ENCODE assay signal across 23 mouse cellular contexts in the genomic region with DNA sequence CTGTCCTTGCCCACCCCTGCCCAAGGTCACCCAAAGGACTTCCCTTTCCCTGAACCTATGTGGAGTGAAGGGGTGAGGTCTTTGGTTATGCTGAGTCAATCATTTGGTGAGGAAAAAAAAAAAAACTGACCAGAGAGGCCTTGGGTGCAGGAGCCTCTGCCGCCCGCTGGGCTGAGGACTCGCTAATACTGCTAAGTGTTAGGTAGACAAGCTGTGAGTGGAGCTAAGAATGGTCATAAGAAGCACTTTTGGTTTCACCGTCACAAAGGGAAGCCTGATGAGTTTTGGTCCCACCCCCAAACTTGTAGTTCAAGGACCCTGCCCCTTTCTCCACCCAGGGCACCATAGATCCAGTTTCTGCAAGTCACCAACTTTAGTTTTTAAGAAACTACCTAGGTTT. TPM values are rescaled to one million over a fixed set of nuclear protein-coding genes. Genes with fewer than 3 reads are reported as not detected.
DNase-seq lines count a peak whose midpoint lies in the region; ATAC-seq and TF ChIP-seq lines count a peak whose summit lies in the region.
"Had no signal": no experiment of that assay in that cellular context is flagged by ENCODE, and none has a peak within 500 bp of the region (broad histone marks: within the 10 kb centered on the region; RNA-seq: fewer than 3 reads in every experiment).

No protein-coding gene starts in this region.

- no peak overlapping the region for H3K4me2 ChIP-seq in heart, embryonic 12.5 days
- H3K4me2 ChIP-seq in heart, embryonic 16.5 days (ENCODE audit: low read depth, low read length) = no peak overlapping the region
- no peak overlapping the region for H3K4me2 ChIP-seq in CH12.LX (ENCODE audit: insufficient read depth, low read depth, poor library complexity, severe bottlenecking)
- H3K4me2 ChIP-seq: embryonic facial prominence, embryonic 15.5 days; hindbrain, embryonic 12.5 days had no signal

- H3K9me3 ChIP-seq in heart, embryonic 12.5 days (replicated peaks) = no peaks in the 10 kb centered on the region
- H3K9me3 ChIP-seq in heart, embryonic 16.5 days (replicated peaks; ENCODE audit: control insufficient read depth, low read length) = no peaks in the 10 kb centered on the region
- no peaks in the 10 kb centered on the region for H3K9me3 ChIP-seq in CH12.LX (replicated peaks; ENCODE audit: low read length)
- H3K9me3 ChIP-seq: embryonic facial prominence, embryonic 15.5 days; forebrain, embryonic 10.5 days; hindbrain, embryonic 12.5 days had no signal

- in situ Hi-C loops in CH12.LX (cut with MboI; ENCODE audit: low pct_ligation_motif_present, low pct_unique_long_range_greater_than_20kb, low sequenced_read_pairs) = no loop called here

- no peak overlapping the region for H3K9ac ChIP-seq in heart, embryonic 12.5 days
- no peak overlapping the region for H3K9ac ChIP-seq in heart, embryonic 16.5 days (ENCODE audit: low read length)
- H3K9ac ChIP-seq in CH12.LX (ENCODE audit: insufficient read depth, low read depth) = no peak overlapping the region
- H3K9ac ChIP-seq: embryonic facial prominence, embryonic 15.5 days; hindbrain, embryonic 12.5 days had no signal

- 45% methylated on average over 4 of the region's 4 CpGs for WGBS in heart, embryonic 12.5 days
- 73% methylated on average over 4 of the region's 4 CpGs for WGBS in heart, embryonic 16.5 days

- no peak for ATAC-seq in heart, embryonic 12.5 days (ENCODE audit: insufficient number of reproducible peaks, low FRiP score)
- no peak for ATAC-seq in heart, embryonic 16.5 days (replicated peaks; ENCODE audit: extremely low read depth, insufficient read depth, low FRiP score)
- ATAC-seq: forebrain, embryonic 14.5 days; hindbrain, embryonic 16.5 days had no signal

- TF ChIP-seq RAD21 in CH12.LX (IDR thresholded peaks at IDR 0.05; ENCODE audit: low read depth, low read length) = no peak

- H3K27me3 ChIP-seq in heart, embryonic 12.5 days (replicated peaks) = no peaks in the 10 kb centered on the region
- no peaks in the 10 kb centered on the region for H3K27me3 ChIP-seq in heart, embryonic 16.5 days (ENCODE audit: control insufficient read depth, insufficient read depth, low read length)
- H3K27me3 ChIP-seq in CH12.LX (replicated peaks) = no peaks in the 10 kb centered on the region
- H3K27me3 ChIP-seq: embryonic facial prominence, embryonic 15.5 days; hindbrain, embryonic 12.5 days had no signal

- dilution Hi-C loops in CH12.LX (cut with MboI; ENCODE audit: extremely low pct_ligation_motif_present, extremely low pct_unique_long_range_greater_than_20kb, low sequenced_read_pairs) = no loop called here

- H3K27ac ChIP-seq in heart, embryonic 12.5 days (ENCODE audit: poor library complexity, severe bottlenecking) = peak overlapping the region; percentile 55; the same call in 1 of the 2 replicates
- H3K27ac ChIP-seq in heart, embryonic 16.5 days (ENCODE audit: low read length) = peak overlapping the region; percentile 53
- no peak overlapping the region for H3K27ac ChIP-seq in CH12.LX (ENCODE audit: insufficient read depth, low read depth)
- H3K27ac ChIP-seq: embryonic facial prominence, embryonic 15.5 days; forebrain, embryonic 10.5 days; gastrocnemius, adult 2 months; hindbrain, embryonic 12.5 days had no signal

- intact Hi-C loops in heart, postnatal 25 days (cut with DNase I) = no loop called here

- DNase-seq in heart, postnatal 25 days (ENCODE audit: low spot score) = no peak
- no peak for DNase-seq in heart, adult 11 months
- DNase-seq in CH12.LX (ENCODE audit: extremely low read depth) (no peak), ES-CJ7 (ENCODE audit: low read depth, low spot score) (peak; percentile 32)
- no peak for DNase-seq in thymus, adult 18-20 months
- DNase-seq in adrenal gland, adult 2 months = no peak
- DNase-seq: adrenal gland, postnatal 10 days; cerebellum, adult 11 months; cerebellum, adult 8-10 months; cerebellum, postnatal 14 days; embryo, embryonic 11 days; gastrocnemius, adult 2 months; gastrocnemius, postnatal 25 days; kidney, adult 11 months; kidney, adult 9 months had no signal

- no peaks in the 10 kb centered on the region for H3K79me2 ChIP-seq in CH12.LX (replicated peaks; ENCODE audit: control insufficient read depth, extremely low read depth, insufficient read depth, poor library complexity, severe bottlenecking)

- no peak overlapping the region for H3K4me3 ChIP-seq in heart, embryonic 12.5 days
- no peak overlapping the region for H3K4me3 ChIP-seq in heart, embryonic 16.5 days (ENCODE audit: low read length)
- no peak overlapping the region for H3K4me3 ChIP-seq in CH12.LX (replicated peaks in 1 of 3; ENCODE audit: low read depth in 2 of 3, low read length in 2 of 3, poor library complexity in 1 of 3)
- H3K4me3 ChIP-seq: embryonic facial prominence, embryonic 15.5 days; erythroblast, embryonic 14.5 days; forebrain, embryonic 10.5 days; gastrocnemius, adult 2 months; hindbrain, embryonic 12.5 days had no signal

- no peak for TF ChIP-seq POLR2A in CH12.LX (IDR thresholded peaks at IDR 0.05; ENCODE audit: low read depth, low read length)

- TF ChIP-seq CTCF in CH12.LX (conservative IDR thresholded peaks at IDR 0.05 in 1 of 2, IDR thresholded peaks at IDR 0.05 in 1 of 2; ENCODE audit: low read depth in 2 of 2, low read length in 2 of 2) = no peak

- H3K36me3 ChIP-seq in heart, embryonic 12.5 days = peaks cover 35% of the 10 kb centered on the region
- H3K36me3 ChIP-seq in heart, embryonic 16.5 days (ENCODE audit: control insufficient read depth, insufficient read depth) = peaks cover 26% of the 10 kb centered on the region
- H3K36me3 ChIP-seq in CH12.LX (replicated peaks in 1 of 2; ENCODE audit: control insufficient read depth in 1 of 2, insufficient read depth in 1 of 2, low read length in 1 of 2) = no peaks in the 10 kb centered on the region

- no peak for TF ChIP-seq EP300 in CH12.LX (IDR thresholded peaks at IDR 0.05; ENCODE audit: low read length)

- H3K4me1 ChIP-seq in heart, embryonic 12.5 days (replicated peaks) = peaks cover 44% of the 10 kb centered on the region
- H3K4me1 ChIP-seq in heart, embryonic 16.5 days (ENCODE audit: control insufficient read depth, insufficient read depth, low read length) = peaks cover 28% of the 10 kb centered on the region
- peaks cover 0 to 5% of the 10 kb centered on the region in 2 experiments; a peak in 2 of 4 replicates for H3K4me1 ChIP-seq in CH12.LX (ENCODE audit: control insufficient read depth in 1 of 2, insufficient read depth in 2 of 2)
- H3K4me1 ChIP-seq: embryonic facial prominence, embryonic 15.5 days; hindbrain, embryonic 12.5 days had no signal

TF ChIP-seq in CH12.LX, 34 proteins besides CTCF, POLR2A, EP300 and RAD21:
- TF ChIP-seq E2F4 (IDR thresholded peaks at IDR 0.05; ENCODE audit: insufficient replicate concordance, low read depth, low read length) (no peak), MAX (IDR thresholded peaks at IDR 0.05; ENCODE audit: low read length) (no peak), ZNF384 (IDR thresholded peaks at IDR 0.05; ENCODE audit: low read depth, low read length) (0 out of 2 replicates have a peak, but pooled peaks have one; percentile 7)

RNA-seq across cellular contexts. Expression of gene Ypel2, which starts 55.4 kb away (rescaled TPM):
- polyA plus RNA-seq in heart, embryonic 12.5 days (2016; fragmentation: Nextera tagmentation; extraction: Ambion mirVana) = 24.0 and 25.8 TPM in 2 replicates
- total RNA-seq in heart, postnatal 25 days (2021) = 10 to 100 TPM; 16.2 to 35.4 TPM
- 22.5 and 24.2 TPM in 2 replicates for polyA plus RNA-seq in heart, embryonic 16.5 days (2015; fragmentation: Nextera tagmentation; extraction: Ambion mirVana)
- 0.17 and 0.38 TPM in 2 replicates for total RNA-seq in CH12.LX (2012; rRNA removed)
- total RNA-seq in CH12.LX (2014; rRNA removed) = 0.61 and 0.91 TPM in 2 replicates
- 0.35 and 0.59 TPM in 2 replicates for polyA plus RNA-seq in CH12.LX (2012; ENCODE audit: insufficient read length, low read depth)
- 10 to 100 TPM; 21.6 to 32.2 TPM for total RNA-seq in adrenal gland, adult 2 months (2021)
- polyA plus RNA-seq in adrenal gland, adult 2 months (2012; rRNA removed) = 13.1 and 16.2 TPM in 2 replicates
